Mouse (Mus musculus): ENCODE data around the gene Ftsj1.
A peak's percentile ranks its signal among the peaks of the same experiment; 100 is the strongest.

The Ftsj1 gene

DNA sequence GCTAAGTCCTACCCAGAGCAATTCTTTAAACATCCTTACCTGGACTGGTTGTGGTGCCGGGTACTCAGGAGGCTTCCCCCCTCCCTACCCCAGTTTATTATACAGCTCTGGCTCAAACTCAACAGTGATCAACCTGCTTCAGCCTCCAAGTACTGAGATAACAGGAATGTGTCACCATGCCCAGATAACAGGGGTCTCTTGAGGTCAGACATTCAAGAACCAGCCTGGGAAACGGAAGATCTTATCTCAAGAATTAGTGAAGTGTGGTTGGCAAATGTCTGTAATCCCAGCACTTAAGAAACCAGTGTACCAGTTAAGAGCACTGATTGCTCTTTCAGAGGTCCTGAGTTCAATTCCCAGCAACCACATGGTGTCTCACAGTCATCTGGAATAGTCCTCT lies 34.1 kb downstream of the Ftsj1 start:
- no peak for DNase-seq (ENCODE audit: low spot score)

DNA sequence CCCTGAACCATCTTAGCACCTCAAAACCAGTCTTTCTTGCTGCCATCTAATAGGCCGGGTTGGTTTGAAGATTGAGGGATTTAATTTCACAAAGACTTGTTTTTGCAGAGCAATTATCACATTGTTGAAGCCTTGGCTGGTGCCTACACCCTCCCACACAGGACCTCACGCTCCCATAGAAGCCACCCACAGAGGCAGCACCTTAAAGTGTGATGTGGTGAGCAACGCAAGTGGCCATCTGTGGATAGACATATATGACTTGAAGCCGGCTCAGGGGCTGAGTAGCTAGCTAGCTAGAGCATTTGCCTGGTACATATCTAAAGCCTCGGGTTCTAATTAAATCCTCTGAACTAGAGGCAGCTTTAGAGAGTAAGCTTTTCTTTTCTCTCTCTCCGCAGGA lies 34.8 kb downstream of the Ftsj1 start:
- no peak for DNase-seq (ENCODE audit: low spot score)

DNA sequence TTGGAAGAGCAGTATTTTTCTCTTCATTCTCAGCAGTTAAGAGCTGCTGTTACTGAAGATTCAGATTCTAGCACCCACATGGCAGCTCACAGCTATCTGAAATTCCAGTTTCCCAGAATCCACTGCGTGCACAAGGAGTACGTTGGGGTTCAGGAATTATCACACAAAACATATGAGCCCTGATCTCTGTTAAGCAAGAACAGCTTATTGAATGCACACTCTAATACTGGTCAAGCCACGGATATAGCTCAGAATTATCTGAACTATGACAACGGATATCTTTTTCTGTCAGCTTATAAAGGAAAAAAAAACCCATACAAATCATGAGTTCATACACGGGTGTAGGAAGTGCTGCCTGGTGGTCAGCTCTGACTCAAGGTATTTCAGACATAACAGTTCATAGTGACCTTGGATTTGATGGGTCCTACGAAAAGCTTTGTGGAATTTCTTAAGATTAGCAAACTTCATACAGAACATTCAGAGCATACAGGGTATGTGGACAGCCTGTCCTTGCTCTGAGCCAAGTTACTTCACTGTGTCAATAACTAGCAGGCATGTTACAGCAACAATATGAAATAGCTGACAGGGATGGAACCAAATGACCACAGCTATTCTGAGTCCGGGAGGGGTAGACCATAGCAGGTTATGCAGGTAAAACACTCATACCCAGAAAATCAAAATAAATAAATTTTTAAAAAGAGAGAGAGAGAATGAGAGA lies 40.6 kb downstream of the Ftsj1 start:
- DNase-seq (ENCODE audit: low spot score): no peak

DNA sequence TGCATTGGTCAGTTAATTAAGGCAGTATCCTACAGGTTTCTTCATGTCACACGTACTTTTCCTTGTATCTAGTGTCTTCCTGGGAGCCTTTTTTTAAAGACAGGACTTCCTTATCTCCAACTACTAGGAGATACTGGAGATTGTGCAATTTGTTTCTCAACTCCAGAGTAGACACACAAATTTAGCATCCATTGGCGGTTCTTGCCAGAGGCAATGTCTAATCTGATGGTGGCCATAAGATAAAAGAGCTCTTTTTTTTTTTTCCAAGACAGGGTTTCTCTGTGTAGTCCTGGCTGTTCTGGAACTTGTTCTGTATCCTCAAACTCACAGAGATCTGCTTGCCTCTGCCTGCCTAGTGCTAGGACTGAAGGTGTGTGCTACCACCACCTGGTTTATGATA lies 42.5 kb downstream of the Ftsj1 start:
- DNase-seq (ENCODE audit: low spot score): no peak

DNA sequence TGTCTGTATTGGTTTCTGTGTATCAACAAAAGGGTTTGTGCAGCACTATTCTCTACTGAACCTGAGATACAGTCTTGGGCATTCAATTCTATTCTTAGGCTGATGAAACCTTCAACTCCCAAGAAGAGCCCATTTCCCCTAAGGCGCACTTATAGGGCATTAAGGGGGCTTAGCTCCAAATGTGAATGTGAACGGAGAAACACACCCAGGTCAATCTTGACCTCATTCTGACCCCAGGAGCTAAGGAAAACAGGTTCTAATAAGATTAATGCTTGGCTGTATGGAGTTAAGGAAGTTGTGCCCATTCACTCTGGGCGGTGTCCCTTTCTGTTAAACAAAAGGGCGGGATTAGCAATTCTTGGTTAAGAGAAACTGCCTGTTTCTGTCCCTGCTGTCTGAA lies 45.0 kb downstream of the Ftsj1 start:
- DNase-seq (ENCODE audit: low spot score): no peak

DNA sequence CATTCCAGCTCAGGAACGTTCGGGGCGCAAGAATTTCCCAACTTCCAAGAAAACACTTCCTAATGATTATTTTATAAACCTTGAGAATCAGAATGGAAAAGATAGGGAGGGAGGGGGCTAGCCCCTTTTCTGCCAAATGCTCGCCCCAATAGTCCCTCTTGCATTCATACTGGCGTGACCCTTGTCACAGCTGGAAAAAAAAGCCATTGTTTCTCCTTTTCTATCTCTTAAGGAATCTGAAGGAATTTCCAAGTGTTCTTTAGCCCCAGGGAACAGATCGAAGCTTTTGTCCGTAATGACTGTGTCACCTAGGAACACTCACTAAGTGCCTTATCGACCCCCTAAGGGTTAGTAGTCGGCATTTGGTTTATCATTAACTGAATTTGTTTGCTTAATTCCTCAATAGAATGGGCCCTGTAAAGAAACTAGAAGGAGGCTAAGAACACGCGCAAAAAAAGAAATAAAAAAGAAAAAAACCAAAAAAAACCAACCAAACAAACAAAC lies 45.5 kb downstream of the Ftsj1 start:
- no peak for DNase-seq (ENCODE audit: low spot score)

DNA sequence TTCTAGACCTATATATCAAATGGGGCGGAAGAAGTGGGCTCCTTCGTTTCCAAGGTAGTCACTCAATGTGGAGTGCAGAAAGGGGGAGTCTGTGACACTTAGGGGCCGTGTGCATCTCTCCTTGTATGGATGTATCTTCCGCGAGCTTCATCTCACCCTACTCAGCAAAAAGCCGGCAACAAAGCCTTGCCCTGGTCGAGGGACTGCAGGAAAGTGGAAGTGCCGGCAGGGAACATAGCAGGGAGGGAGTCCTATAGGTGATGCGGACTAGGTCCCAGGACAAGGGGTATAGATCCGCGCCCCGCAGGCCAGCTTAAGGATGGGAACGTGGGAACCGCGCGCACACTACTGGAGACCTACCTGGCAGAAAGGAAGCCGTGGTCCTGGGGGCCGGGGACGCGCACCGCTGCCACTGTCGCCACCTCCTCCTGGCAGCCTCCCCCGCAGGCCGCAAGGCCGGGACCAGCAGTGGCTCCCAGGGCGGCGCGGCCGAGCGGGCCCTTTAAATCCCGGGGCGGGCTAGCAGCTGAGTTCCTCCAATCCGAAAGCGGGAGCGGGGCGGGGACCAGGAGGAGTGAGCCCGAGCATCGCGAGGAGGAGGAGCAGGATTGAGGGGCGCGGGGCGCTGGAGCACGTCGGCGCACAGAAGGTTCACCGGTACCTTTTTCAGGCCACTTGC lies 46.1 kb downstream of the Ftsj1 start, which contains the start of gene Porcn:
Gene Porcn (minus strand): TSS at position 511 of the 679 bp plus-strand sequence.
- DNase-seq (ENCODE audit: low spot score): peak; percentile 84

DNA sequence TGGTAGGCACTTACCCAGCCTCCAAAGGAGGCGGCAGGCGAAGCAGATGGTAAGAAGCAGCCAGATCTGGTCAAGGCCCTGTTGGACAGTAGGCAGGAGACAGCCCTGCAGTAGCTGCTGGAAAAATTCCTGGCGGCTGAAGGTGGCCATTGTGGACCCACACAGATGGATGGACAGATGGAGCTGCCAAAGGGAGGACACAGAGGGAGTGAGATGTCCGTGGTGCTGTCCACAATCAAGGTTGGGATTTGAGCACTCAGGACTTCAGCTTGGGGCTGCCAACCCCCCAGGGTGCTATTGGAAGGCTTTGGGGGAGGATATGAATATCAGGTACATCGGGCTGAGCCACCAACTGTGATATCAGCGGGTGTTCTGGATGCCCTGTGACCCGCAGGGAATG lies 46.7 kb downstream of the Ftsj1 start:
- DNase-seq (ENCODE audit: low spot score): no peak

DNA sequence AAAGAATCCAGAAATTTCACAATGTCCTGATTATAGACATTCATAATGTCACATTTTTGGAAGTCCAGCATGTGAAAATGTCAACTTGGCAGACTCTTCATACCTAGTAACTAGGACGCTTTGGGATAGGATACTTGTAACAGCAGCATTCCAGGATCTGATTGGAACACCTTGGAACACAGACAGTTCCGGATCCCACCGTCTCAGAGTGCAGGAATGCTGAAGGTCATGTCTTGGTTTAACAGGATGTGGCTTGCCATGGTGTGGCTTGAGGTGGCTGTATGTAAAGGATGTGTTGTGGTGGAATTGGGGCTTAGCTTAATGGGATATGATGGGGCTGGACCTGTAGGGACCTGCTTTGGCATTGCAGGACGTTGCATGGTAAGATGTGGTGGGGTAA lies 47.1 kb downstream of the Ftsj1 start:
- no peak for DNase-seq (ENCODE audit: low spot score)

DNA sequence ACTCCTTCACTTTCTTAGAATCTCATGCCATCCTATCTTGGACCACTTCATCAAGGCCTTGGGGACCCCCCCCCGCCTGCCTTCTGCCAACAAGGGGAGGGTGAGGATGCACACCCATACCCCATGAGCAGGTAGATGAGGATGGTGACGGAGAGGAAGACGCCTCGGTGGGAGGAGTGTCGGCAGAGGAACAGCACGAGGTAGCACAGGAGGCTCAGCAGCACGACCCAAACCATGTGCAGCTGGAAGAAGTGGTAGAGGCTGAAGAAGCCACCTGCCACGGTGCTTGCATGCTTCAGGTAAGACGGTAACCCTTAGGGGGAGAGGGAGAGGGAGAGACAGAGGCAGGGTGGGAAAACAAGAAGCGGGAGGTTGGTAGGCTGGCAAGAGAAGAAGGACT lies 48.1 kb downstream of the Ftsj1 start:
- no peak for DNase-seq (ENCODE audit: low spot score)

DNA sequence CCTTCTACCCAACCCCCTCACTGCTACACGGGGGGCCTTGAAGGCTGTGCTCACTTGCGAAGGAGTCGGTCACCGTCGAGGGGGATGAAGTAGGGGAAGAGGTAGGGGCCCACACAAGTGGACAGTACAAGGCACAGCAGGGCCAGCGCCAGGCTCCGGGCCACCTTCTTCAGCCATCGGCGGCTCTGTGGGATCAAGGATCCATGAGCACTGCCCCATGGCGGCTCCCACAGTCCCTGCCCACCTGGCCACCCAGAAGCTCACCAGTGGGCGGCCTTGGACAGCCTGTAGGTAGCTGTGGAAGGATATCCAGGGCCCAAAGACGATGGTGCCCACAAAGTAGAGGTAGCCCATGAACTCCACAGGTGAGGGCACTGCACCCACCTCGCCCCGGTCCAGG lies 49.1 kb downstream of the Ftsj1 start:
- no peak for DNase-seq (ENCODE audit: low spot score)

DNA sequence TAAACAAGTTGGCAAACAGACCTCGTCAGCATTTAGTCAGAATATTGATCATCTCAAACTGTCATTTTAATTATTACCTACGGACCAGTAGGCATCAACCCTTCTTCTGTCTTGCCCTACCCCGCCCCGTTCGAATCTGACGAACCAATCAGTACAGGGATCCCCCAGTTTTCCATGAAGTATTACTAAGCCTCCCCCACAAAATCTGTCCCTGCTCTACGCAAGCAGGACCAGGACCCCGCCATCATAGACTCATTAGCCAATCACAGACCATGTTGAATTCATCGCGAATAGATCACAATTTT lies 58.8 kb downstream of the Ftsj1 start, which contains the start of gene Ebp:
Gene Ebp (minus strand): TSS at position 94 of the 305 bp plus-strand sequence.
- DNase-seq (ENCODE audit: low spot score): peak; percentile 2

DNA sequence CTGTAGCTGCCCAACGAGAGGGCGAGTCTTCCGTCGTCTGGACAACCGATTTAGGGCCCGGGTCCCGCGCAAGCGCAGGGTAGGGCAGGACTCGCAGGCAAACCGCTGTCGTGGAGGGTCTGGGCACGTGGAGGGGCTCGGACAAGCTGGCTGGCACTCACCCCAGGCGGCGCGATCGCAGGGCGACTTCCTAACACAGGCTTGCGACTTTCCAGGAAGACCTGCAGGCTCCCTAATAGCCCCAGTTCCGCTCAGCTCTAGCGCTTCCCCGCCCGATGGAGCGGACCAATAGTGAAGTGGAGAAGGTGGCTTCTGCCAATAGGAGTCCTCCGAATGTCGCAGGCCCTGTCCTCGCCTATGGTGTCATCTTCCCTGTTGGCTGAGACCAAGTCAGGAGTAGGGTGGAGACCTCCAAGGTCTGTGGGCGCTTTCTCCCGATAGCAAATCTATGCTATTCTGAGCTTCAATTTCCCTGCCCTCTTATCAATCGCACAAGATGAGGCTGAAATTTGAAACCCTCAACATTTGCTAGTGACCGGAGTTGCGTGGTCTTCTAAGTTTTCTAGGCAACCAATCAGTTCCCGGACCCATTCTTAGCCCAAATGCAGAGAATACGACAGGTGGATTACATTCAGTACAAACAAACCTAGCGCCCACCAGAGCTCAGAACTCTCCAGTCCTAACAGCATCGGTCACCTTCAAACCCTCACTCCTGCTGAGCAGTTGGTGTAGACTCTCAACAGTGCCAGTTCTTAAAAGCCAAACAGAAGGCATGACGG lies 59.4 kb downstream of the Ftsj1 start:
- DNase-seq (ENCODE audit: low spot score): peak; percentile 79

DNA sequence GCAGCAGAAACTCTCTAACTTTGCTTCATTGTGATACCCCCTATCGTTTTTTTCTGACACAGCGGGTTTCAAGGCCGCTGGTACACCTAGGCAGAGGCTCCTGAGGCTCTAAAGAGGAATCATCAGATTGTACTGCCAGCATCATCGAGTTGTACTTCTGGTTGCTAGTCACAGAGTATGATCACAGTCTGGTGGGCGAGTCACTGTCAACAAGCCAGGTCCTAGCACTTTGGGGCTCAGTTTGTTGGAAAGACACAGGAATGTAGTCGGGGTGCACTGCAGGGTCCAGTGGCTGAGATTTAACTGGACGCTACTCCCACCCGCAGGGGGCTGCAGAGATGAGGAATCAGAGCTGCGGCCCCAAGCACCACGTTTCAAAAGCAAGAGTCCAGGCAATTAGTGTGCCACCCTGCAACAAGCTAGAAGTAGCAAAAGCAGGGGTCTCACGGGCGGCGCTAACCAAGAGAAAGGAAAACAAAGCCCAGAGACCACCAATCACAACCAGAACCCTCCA lies 60.0 kb downstream of the Ftsj1 start:
- DNase-seq (ENCODE audit: low spot score): no peak

Measured in urinary bladder, postnatal 14 days (tissue).